ENCODE assay signal across 22 mouse cellular contexts in the genomic region with DNA sequence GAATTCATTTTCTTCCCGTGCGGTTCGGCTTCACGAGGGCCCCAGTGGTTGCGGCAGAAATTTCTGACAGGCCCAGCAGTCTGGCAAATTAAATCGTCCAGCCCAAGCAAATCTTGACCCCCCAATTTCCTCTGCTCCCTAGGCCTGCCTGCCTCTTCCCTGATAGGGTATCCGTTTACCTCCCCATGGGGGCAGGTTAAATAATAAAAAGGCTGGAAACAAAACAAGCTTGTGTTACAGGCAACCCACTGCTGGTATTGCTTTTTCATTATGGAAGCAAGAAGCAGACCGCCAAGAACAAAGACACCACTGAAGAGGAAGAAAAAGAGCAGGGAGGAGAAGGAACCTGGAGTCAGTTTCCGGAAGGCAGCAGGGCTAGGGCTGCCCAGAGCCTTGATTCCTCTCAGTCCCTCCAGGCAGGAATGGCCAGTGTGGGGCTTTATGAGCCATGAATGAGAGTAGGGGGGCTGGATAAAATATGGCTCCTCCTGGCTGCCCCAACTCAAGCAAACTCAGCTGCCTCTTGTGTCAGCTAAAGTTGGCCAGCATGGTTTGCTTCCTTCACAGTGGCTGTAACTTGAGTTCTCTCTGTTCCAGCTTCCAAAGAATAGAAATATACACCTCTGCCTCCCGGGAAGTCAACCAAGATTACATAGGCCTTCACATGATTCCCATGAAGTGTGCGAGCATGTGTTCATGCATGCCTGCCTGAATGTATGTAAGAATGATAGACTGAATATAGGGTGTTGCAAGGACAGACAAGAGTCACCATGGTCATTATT.
DNase-seq lines count a peak whose midpoint lies in the region; ATAC-seq lines count a peak whose summit lies in the region.
"Had no signal": no experiment of that assay in that cellular context is flagged by ENCODE, and none has a peak within 500 bp of the region (broad histone marks: within the 10 kb centered on the region; RNA-seq: fewer than 3 reads in every experiment).

No protein-coding gene starts in this region.

- H3K27ac ChIP-seq in kidney, embryonic 15.5 days: peak overlapping the region; percentile 86
- H3K27ac ChIP-seq in embryonic facial prominence, embryonic 11.5 days (replicated peaks; ENCODE audit: low read depth, low read length): peak overlapping the region; percentile 59; the same call in 1 of the 2 replicates
- H3K27ac ChIP-seq in limb, embryonic 12.5 days: peak overlapping the region; percentile 92
- H3K27ac ChIP-seq: midbrain, embryonic 12.5 days; neural tube, embryonic 15.5 days had no signal

- WGBS in kidney, embryonic 15.5 days: 34% methylated on average over 11 of the region's 11 CpGs
- 30% methylated on average over 11 of the region's 11 CpGs for WGBS in embryonic facial prominence, embryonic 11.5 days
- WGBS in limb, embryonic 12.5 days: 36% methylated on average over 11 of the region's 11 CpGs

- no peaks in the 10 kb centered on the region for H3K27me3 ChIP-seq in kidney, embryonic 15.5 days
- no peaks in the 10 kb centered on the region for H3K27me3 ChIP-seq in embryonic facial prominence, embryonic 11.5 days (ENCODE audit: control insufficient read depth, insufficient read depth, low read length)
- no peaks in the 10 kb centered on the region for H3K27me3 ChIP-seq in limb, embryonic 12.5 days
- H3K27me3 ChIP-seq: midbrain, embryonic 12.5 days; neural tube, embryonic 15.5 days had no signal

- peak; percentile 92 for ATAC-seq in kidney, embryonic 15.5 days (replicated peaks; ENCODE audit: low FRiP score)
- peak; percentile 73 for ATAC-seq in embryonic facial prominence, embryonic 11.5 days (replicated peaks; ENCODE audit: insufficient number of reproducible peaks, low FRiP score, low TSS enrichment, low read depth)
- ATAC-seq in limb, embryonic 12.5 days (ENCODE audit: insufficient number of reproducible peaks, insufficient read depth, low FRiP score, low TSS enrichment, low read depth): peak; percentile 87
- ATAC-seq: hindbrain, embryonic 16.5 days; intestine, embryonic 16.5 days had no signal

- no peak overlapping the region for H3K9ac ChIP-seq in kidney, embryonic 15.5 days
- peak overlapping the region; percentile 9; the same call in 1 of the 2 replicates for H3K9ac ChIP-seq in embryonic facial prominence, embryonic 11.5 days (replicated peaks; ENCODE audit: low read length)
- no peak overlapping the region for H3K9ac ChIP-seq in limb, embryonic 12.5 days (replicated peaks)
- H3K9ac ChIP-seq: lung, embryonic 14.5 days; midbrain, embryonic 12.5 days; neural tube, embryonic 15.5 days had no signal

- DNase-seq in kidney, adult 9 months: no peak
- DNase-seq in embryo, embryonic 11 days: peak; percentile 58
- DNase-seq in embryonic facial prominence, embryonic 11.5 days (ENCODE audit: low spot score): peak; percentile 67
- DNase-seq in ovary, postnatal 14 days (ENCODE audit: low spot score): no peak
- no peak for DNase-seq in gastrocnemius, adult 18-20 months (ENCODE audit: low spot score)
- no peak for DNase-seq in cerebellum, postnatal 4 days (ENCODE audit: low spot score in 2 of 2)
- DNase-seq: cerebellum, adult 2 months; heart, postnatal 10 days; lung, embryonic 14.5 days; lung, postnatal 36 days; right cerebral cortex, postnatal 14 days; spleen, adult 18-20 months; thymus, adult 18-20 months had no signal

- no peaks in the 10 kb centered on the region for H3K36me3 ChIP-seq in kidney, embryonic 15.5 days
- H3K36me3 ChIP-seq in embryonic facial prominence, embryonic 11.5 days (replicated peaks; ENCODE audit: control insufficient read depth, insufficient read depth, low read depth, low read length): no peaks in the 10 kb centered on the region
- H3K36me3 ChIP-seq in limb, embryonic 12.5 days: no peaks in the 10 kb centered on the region
- H3K36me3 ChIP-seq: midbrain, embryonic 12.5 days; neural tube, embryonic 15.5 days had no signal

- H3K4me2 ChIP-seq in kidney, embryonic 15.5 days: no peak overlapping the region
- H3K4me2 ChIP-seq in embryonic facial prominence, embryonic 11.5 days (ENCODE audit: low read depth, low read length): no peak overlapping the region
- H3K4me2 ChIP-seq in limb, embryonic 12.5 days: no peak overlapping the region
- H3K4me2 ChIP-seq: heart, embryonic 11.5 days; liver, embryonic 11.5 days; lung, embryonic 14.5 days; midbrain, embryonic 12.5 days; neural tube, embryonic 15.5 days had no signal

- no peaks in the 10 kb centered on the region for H3K9me3 ChIP-seq in kidney, embryonic 15.5 days (replicated peaks)
- H3K9me3 ChIP-seq in embryonic facial prominence, embryonic 11.5 days (replicated peaks; ENCODE audit: control insufficient read depth, low read length): no peaks in the 10 kb centered on the region
- no peaks in the 10 kb centered on the region for H3K9me3 ChIP-seq in limb, embryonic 12.5 days
- H3K9me3 ChIP-seq: midbrain, embryonic 12.5 days; neural tube, embryonic 15.5 days had no signal

- peaks cover 22% of the 10 kb centered on the region for H3K4me1 ChIP-seq in kidney, embryonic 15.5 days
- no peaks in the 10 kb centered on the region for H3K4me1 ChIP-seq in embryonic facial prominence, embryonic 11.5 days (ENCODE audit: control insufficient read depth, insufficient read depth, low read length)
- H3K4me1 ChIP-seq in limb, embryonic 12.5 days (replicated peaks): peaks cover 35% of the 10 kb centered on the region
- H3K4me1 ChIP-seq: midbrain, embryonic 12.5 days; neural tube, embryonic 15.5 days had no signal

- H3K4me3 ChIP-seq in kidney, embryonic 15.5 days (replicated peaks): no peak overlapping the region
- H3K4me3 ChIP-seq in embryonic facial prominence, embryonic 11.5 days (ENCODE audit: low read depth, low read length): no peak overlapping the region
- H3K4me3 ChIP-seq in limb, embryonic 12.5 days (replicated peaks): no peak overlapping the region
- H3K4me3 ChIP-seq: midbrain, embryonic 12.5 days; myocyte; neural tube, embryonic 15.5 days had no signal

Comparison
In these comparisons a context has a peak if more than half of its experiments do, and no peak if none do; other contexts are left out.
1. DNase-seq: peak in embryo, embryonic 11 days (single experiment) and embryonic facial prominence, embryonic 11.5 days (single experiment); none in kidney, adult 9 months (single experiment), ovary, postnatal 14 days (single experiment), gastrocnemius, adult 18-20 months (single experiment) and cerebellum, postnatal 4 days (0 of 2).
2. Peak in every context shown above with its lines, with median percentiles within 50 percentile points of each other: ATAC-seq and H3K27ac ChIP-seq.